Mouse (Mus musculus): ENCODE results near the gene Hspg2.

GRCm38 (mm10) chr4:137456581-137456980 is 12.0 kb upstream of the Hspg2 start:
- TF ChIP-seq POLR2A (IDR thresholded peaks at IDR 0.05; ENCODE audit: low read depth, low read length) (no peak), EP300 (IDR thresholded peaks at IDR 0.05; ENCODE audit: low read length) (no peak), MAX (IDR thresholded peaks at IDR 0.05; ENCODE audit: low read length) (no peak), SIN3A (IDR thresholded peaks at IDR 0.05; ENCODE audit: low read length) (no peak), RAD21 (IDR thresholded peaks at IDR 0.05; ENCODE audit: low read depth, low read length) (no peak), CTCF (conservative IDR thresholded peaks at IDR 0.05 in 1 of 2, IDR thresholded peaks at IDR 0.05 in 1 of 2; ENCODE audit: low read depth in 2 of 2, low read length in 2 of 2) (no peak), JUND (conservative IDR thresholded peaks at IDR 0.05; ENCODE audit: low read depth, low read length) (no peak), POLR2AphosphoS2 (IDR thresholded peaks at IDR 0.05; ENCODE audit: low read depth, low read length) (no peak), ZNF384 (IDR thresholded peaks at IDR 0.05; ENCODE audit: low read depth, low read length) (no peak)

Data from CH12.LX (cell line).